Mouse (Mus musculus) forebrain, embryonic 12.5 days (tissue): ENCODE results near the gene Cabin1. TPM values are rescaled to one million over a fixed set of nuclear protein-coding genes. Genes with fewer than 3 reads are reported as not detected.

Experiments used
- ATAC-seq: fragments of 200-750 bp; cut with Nextera tagmentation; 2 replicates; pipeline ENCODE4 v1.8.0; 2017; ENCODE audit warnings: moderate TSS enrichment; ENCODE audit not compliant: low FRiP score
- H3K27ac ChIP-seq: fragments of 300-500 bp; sonication (generic); 2 replicates; pipeline ENCODE4 v1.5.1; 2016; ENCODE audit warnings: mild to moderate bottlenecking
- H3K27me3 ChIP-seq: fragments of 300-500 bp; sonication (generic); 2 replicates; pipeline ENCODE4 v1.6.1; 2016; ENCODE audit warnings: mild to moderate bottlenecking
- H3K36me3 ChIP-seq: fragments of 300-500 bp; sonication (generic); replicated peaks from 2 replicates; pipeline ENCODE4 v1.6.1; 2016; ENCODE audit warnings: mild to moderate bottlenecking
- H3K4me1 ChIP-seq: fragments of 300-500 bp; sonication (generic); 2 replicates; pipeline ENCODE4 v1.6.1; 2016
- H3K4me2 ChIP-seq: fragments of 300-500 bp; sonication (generic); 2 replicates; pipeline ENCODE4 v1.6.1; 2016; ENCODE audit warnings: mild to moderate bottlenecking, moderate library complexity
- H3K4me3 ChIP-seq: fragments of 300-500 bp; sonication (generic); replicated peaks from 2 replicates; pipeline ENCODE4 v1.5.1; 2016; ENCODE audit warnings: mild to moderate bottlenecking
- H3K9ac ChIP-seq: fragments of 300-500 bp; sonication (generic); 2 replicates; pipeline ENCODE4 v1.6.1; 2016; ENCODE audit warnings: mild to moderate bottlenecking
- H3K9me3 ChIP-seq: fragments of 300-500 bp; sonication (generic); 2 replicates; pipeline ENCODE4 v1.6.1; 2016
- WGBS: fragments of 180-500 bp; shearing (Covaris S2); methylation state at CpG from one replicate; pipeline ENCODE4 v1.1.7; 2016; 5-methylcytosine and 5-hydroxymethylcytosine counted together
- polyA plus RNA-seq: library from polyadenylated mRNA; unstranded; fragments of >200 nt; fragmentation: Nextera tagmentation; extraction: Ambion mirVana; gene quantifications from 2 replicates; pipeline ENCODE4 v1.2.1, GENCODE M21; 2016

Cabin1 gene
- polyA plus RNA-seq, 1 experiment from 2014 or later = 42.8 TPM

- Histone ChIP-seq H3K4me1 (peaks cover 20% of the 10 kb centered on the region), H3K36me3 (peaks cover 42% of the 10 kb centered on the region), H3K27ac (no peak overlapping the region), H3K9ac (no peak overlapping the region), H3K4me3 (no peak overlapping the region), H3K27me3 (no peaks in the 10 kb centered on the region), H3K4me2 (no peak overlapping the region), H3K9me3 (no peaks in the 10 kb centered on the region)
- no peak for ATAC-seq
- WGBS = 78% methylated on average over 8 of the region's 8 CpGs
Observed at GRCm38 (mm10) chr10:75706632-75707216, 57.4 kb downstream of the Cabin1 start.

GRCm38 (mm10) chr10:75705681-75706400, 58.3 kb downstream of the Cabin1 start:
- no peak for ATAC-seq

DNA sequence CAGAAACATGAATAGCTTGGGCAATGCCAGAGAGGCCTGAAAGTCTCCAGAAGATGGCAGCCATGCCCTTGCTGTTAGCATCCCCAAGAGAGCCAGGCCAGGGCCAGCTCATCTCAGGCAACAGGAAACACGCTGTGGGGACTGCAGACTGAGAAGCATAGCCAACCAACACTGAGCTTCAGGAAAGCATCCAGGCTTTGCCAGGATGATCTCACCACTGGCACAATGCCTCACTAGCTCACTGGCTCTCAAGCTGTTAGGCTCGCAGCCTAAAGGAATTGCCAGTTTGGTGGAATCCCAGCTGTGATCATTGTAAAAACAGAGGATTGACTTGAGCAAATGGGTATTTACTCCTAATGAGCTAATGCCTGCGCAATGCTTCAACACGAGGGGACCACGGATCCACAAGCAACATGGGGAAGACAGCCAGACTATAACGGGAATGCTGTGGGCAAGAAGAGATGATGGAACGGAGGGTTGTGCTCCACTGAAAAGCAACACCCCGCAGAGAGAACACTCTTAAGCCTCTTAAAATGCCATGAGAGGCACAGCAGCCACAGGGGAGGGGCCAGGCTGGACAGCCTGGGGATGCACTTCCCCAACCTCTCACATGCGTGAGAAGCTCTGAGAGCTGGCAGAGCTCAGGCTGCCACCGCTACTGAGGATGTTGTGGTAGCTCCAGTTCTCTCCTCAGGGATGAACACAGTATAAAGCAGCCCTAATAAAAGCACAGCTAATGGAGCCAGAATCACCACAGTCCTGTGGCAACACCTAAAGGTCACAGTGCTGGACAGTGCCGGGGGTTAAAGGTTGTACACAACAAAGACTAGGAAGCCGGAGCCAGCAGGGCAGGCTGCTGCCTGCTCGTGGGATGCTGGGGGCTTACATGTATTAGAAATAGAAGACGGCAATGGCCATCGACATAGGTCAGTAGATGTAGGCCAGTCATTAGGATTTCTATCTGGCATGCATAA, 59.6 kb downstream of the Cabin1 start:
- H3K27ac ChIP-seq = peak overlapping the region; percentile 69
- H3K4me1 ChIP-seq = peaks cover 20% of the 10 kb centered on the region
- no peaks in the 10 kb centered on the region for H3K9me3 ChIP-seq
- no peak overlapping the region for H3K9ac ChIP-seq
- ATAC-seq = peak; percentile 72
- 38% methylated on average over 15 of the region's 15 CpGs for WGBS
- no peak overlapping the region for H3K4me3 ChIP-seq
- peak overlapping the region; percentile 13; the same call in 1 of the 2 replicates for H3K4me2 ChIP-seq
- peaks cover 29% of the 10 kb centered on the region for H3K36me3 ChIP-seq
- H3K27me3 ChIP-seq = no peaks in the 10 kb centered on the region

More at GRCm38 (mm10) chr10:75705681-75706400, 58.3 kb downstream of the Cabin1 start:
- no peak overlapping the region for H3K4me3 ChIP-seq
- no peaks in the 10 kb centered on the region for H3K27me3 ChIP-seq
- H3K36me3 ChIP-seq = peaks cover 34% of the 10 kb centered on the region
- WGBS = 76% methylated on average over 7 of the region's 7 CpGs
- no peak overlapping the region for H3K27ac ChIP-seq
- peaks cover 20% of the 10 kb centered on the region for H3K4me1 ChIP-seq
- no peak overlapping the region for H3K4me2 ChIP-seq
- no peaks in the 10 kb centered on the region for H3K9me3 ChIP-seq
- no peak overlapping the region for H3K9ac ChIP-seq

- H3K4me3 ChIP-seq = no peak overlapping the region
- no peaks in the 10 kb centered on the region for H3K27me3 ChIP-seq
- H3K4me2 ChIP-seq = no peak overlapping the region
- no peak overlapping the region for H3K9ac ChIP-seq
- H3K9me3 ChIP-seq = no peaks in the 10 kb centered on the region
- WGBS = 68% methylated on average over 1 of the region's 1 CpGs
- ATAC-seq = no peak
- H3K4me1 ChIP-seq = peaks cover 19% of the 10 kb centered on the region
- no peak overlapping the region for H3K27ac ChIP-seq
- peaks cover 31% of the 10 kb centered on the region for H3K36me3 ChIP-seq
Observed at GRCm38 (mm10) chr10:75703504-75703903, 60.6 kb downstream of the Cabin1 start.

GRCm38 (mm10) chr10:75702494-75702893, 61.6 kb downstream of the Cabin1 start:
- H3K4me2 ChIP-seq = no peak overlapping the region
- no peak overlapping the region for H3K4me3 ChIP-seq
- H3K9me3 ChIP-seq = no peaks in the 10 kb centered on the region
- H3K9ac ChIP-seq = no peak overlapping the region
- no peak overlapping the region for H3K27ac ChIP-seq
- H3K27me3 ChIP-seq = no peaks in the 10 kb centered on the region
- peaks cover 35% of the 10 kb centered on the region for H3K36me3 ChIP-seq
- peaks cover 18% of the 10 kb centered on the region for H3K4me1 ChIP-seq
- ATAC-seq = no peak
- 91% methylated on average over 2 of the region's 2 CpGs for WGBS

- no peak overlapping the region for H3K4me2 ChIP-seq
- peaks cover 18% of the 10 kb centered on the region for H3K4me1 ChIP-seq
- 87% methylated on average over 6 of the region's 6 CpGs for WGBS
- no peaks in the 10 kb centered on the region for H3K9me3 ChIP-seq
- ATAC-seq = no peak
- no peak overlapping the region for H3K4me3 ChIP-seq
- peaks cover 43% of the 10 kb centered on the region for H3K36me3 ChIP-seq
- H3K9ac ChIP-seq = no peak overlapping the region
- H3K27ac ChIP-seq = no peak overlapping the region
- no peaks in the 10 kb centered on the region for H3K27me3 ChIP-seq
Observed at GRCm38 (mm10) chr10:75701280-75701679, 62.9 kb downstream of the Cabin1 start.

DNA sequence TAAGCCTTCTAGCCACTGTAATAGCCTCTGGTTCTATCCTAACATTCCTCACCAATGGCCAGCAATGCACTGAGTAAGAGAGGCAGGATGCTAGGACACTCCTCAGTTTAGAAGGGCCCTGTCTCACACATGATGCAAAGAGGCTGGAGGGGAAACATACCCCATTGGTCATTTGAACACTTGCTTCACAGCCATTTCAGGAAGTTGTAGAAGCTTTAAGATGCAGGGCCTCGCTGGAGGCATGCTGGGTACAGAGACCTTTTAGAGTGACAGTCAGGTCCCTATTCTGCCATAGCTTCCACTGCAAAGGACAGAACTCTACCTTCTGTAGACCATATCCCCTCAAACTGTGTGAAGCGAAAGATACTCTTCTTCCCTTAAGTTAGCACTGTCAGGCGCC, 66.4 kb downstream of the Cabin1 start:
- H3K9me3 ChIP-seq = no peaks in the 10 kb centered on the region
- 92% methylated on average over 3 of the region's 3 CpGs for WGBS
- peaks cover 73% of the 10 kb centered on the region for H3K36me3 ChIP-seq
- no peak for ATAC-seq
- H3K9ac ChIP-seq = no peak overlapping the region
- H3K4me3 ChIP-seq = no peak overlapping the region
- no peaks in the 10 kb centered on the region for H3K4me1 ChIP-seq
- no peak overlapping the region for H3K4me2 ChIP-seq
- no peak overlapping the region for H3K27ac ChIP-seq
- no peaks in the 10 kb centered on the region for H3K27me3 ChIP-seq

DNA sequence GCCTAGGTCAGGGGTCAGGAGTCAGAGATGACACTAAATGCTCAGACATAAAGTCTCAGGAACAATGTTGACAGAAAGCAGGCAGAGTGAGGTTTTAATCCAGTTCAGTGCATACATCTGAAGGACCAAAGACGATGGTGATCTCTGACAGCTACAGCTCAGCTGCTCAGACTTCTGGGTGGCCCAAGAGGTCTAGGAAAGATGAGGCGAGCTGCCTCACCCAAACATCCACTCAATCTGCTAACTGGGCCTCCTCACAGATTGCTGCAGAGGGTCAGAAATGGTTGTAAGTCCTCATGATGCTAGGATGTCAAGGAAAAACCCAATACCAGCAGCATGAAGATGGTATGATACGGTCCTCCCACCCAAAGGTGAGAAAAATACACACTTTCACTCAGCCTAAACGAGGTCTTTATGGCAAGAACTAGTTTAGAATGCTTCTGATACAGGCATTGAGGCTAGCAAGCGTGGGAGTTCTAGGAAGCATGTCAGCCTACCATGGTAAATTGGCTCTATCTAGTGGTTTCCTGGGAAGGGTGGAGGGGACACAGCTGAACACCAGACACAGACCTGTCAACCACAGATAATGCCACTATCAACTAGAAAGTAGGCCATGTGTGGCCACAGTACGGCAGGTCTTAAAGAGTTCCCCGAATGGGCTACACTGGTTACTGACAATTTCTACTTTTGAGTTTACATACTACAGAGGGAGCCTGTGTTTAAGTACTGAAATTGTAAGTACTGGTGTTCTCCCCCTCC, 67.4 kb downstream of the Cabin1 start:
- Histone ChIP-seq H3K9ac (no peak overlapping the region), H3K4me3 (no peak overlapping the region), H3K27ac (no peak overlapping the region), H3K9me3 (no peaks in the 10 kb centered on the region), H3K27me3 (no peaks in the 10 kb centered on the region), H3K36me3 (peaks cover 82% of the 10 kb centered on the region), H3K4me1 (no peaks in the 10 kb centered on the region), H3K4me2 (no peak overlapping the region)
- ATAC-seq = no peak
- WGBS = 89% methylated on average over 7 of the region's 7 CpGs

DNA sequence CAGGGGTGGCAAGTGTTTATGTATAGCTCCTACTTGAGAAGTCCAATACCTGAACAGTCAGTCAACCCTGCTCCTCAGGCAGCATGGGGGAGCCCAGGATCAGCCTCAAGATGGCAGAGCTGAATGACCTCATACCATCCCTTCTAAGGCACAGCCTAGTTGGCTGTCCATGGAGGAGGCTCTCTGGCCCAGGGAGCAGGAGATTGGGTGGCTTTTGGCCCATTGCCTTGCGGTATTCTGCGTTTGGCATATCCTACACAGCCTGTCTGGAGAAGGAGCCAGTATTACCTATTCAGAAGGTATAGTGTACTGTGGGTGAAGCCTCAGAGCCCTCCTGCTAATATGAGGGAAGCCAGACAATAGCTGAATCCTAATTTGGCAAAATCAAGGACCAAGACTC, 68.6 kb downstream of the Cabin1 start:
- Histone ChIP-seq H3K27me3 (no peaks in the 10 kb centered on the region), H3K9me3 (no peaks in the 10 kb centered on the region), H3K36me3 (peaks cover 93% of the 10 kb centered on the region), H3K4me1 (no peaks in the 10 kb centered on the region), H3K4me2 (no peak overlapping the region), H3K27ac (no peak overlapping the region), H3K4me3 (no peak overlapping the region), H3K9ac (no peak overlapping the region)
- ATAC-seq = no peak
- 94% methylated on average over 2 of the region's 2 CpGs for WGBS

DNA sequence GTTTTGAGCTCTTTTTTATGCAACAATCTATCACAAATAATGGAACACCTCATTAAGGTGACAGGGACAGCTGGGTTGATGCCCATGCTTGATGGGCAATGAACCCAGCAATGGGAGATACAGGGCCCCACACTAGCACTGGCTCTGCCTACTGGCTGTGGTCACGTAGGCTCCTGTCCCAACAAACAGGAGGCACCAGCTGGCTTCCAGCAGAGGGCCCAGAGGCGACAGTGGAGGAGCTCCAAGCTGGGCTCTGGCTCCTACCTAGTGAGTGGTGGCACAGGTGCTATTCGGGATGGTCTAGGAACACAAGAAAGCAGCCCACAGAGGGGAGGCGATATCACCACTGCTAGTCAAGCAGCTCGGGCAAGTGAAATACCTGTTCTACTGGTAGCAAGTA, 69.1 kb downstream of the Cabin1 start:
- H3K4me1 ChIP-seq = no peaks in the 10 kb centered on the region
- no peak for ATAC-seq
- no peak overlapping the region for H3K9ac ChIP-seq
- H3K4me3 ChIP-seq = no peak overlapping the region
- no peak overlapping the region for H3K27ac ChIP-seq
- H3K4me2 ChIP-seq = no peak overlapping the region
- H3K27me3 ChIP-seq = no peaks in the 10 kb centered on the region
- 94% methylated on average over 5 of the region's 5 CpGs for WGBS
- H3K9me3 ChIP-seq = no peaks in the 10 kb centered on the region
- H3K36me3 ChIP-seq = peaks cover 90% of the 10 kb centered on the region

- 93% methylated on average over 9 of the region's 9 CpGs for WGBS
Observed at GRCm38 (mm10) chr10:75694567-75694966, 69.6 kb downstream of the Cabin1 start.

More at GRCm38 (mm10) chr10:75694567-75694966, 69.6 kb downstream of the Cabin1 start:
- Histone ChIP-seq H3K36me3 (peaks cover 90% of the 10 kb centered on the region), H3K4me1 (no peaks in the 10 kb centered on the region), H3K27ac (no peak overlapping the region), H3K9ac (no peak overlapping the region), H3K4me2 (no peak overlapping the region), H3K9me3 (no peaks in the 10 kb centered on the region), H3K27me3 (no peaks in the 10 kb centered on the region), H3K4me3 (no peak overlapping the region)
- no peak for ATAC-seq
